Mouse (Mus musculus) CH12.LX (cell line): ENCODE measurements around the gene Itih4. TPM values are rescaled to one million over a fixed set of nuclear protein-coding genes. Genes with fewer than 3 reads are reported as not detected.

Source experiments
- DNase-seq: peaks from one replicate; pipeline ENCODE4 v3.0.0-alpha.2; 2013; ENCODE audit errors: extremely low read depth
- H3K27ac ChIP-seq: 2 replicates; pipeline ENCODE4 v1.5.1; 2012; ENCODE audit warnings: low read depth, mild to moderate bottlenecking, control low read depth, moderate library complexity; ENCODE audit not compliant: insufficient read depth
- H3K27me3 ChIP-seq: replicated peaks from 2 replicates; pipeline ENCODE3; 2012; ENCODE audit warnings: inconsistent platforms
- H3K36me3 ChIP-seq, 2 experiments: replicated peaks in 1 of 2; 2 replicates each; pipeline versions ENCODE3 to v1.6.1; 2012; ENCODE audit warnings: inconsistent platforms in 1 of 2, low read length in 1 of 2, mild to moderate bottlenecking in 1 of 2, mixed read lengths in 1 of 2, moderate library complexity in 1 of 2; ENCODE audit not compliant: control insufficient read depth in 1 of 2, insufficient read depth in 1 of 2
- H3K4me1 ChIP-seq, 2 experiments: 2 replicates each; pipeline ENCODE4 v1.6.1; 2012; ENCODE audit warnings: inconsistent platforms in 1 of 2, moderate library complexity in 1 of 2; ENCODE audit not compliant: insufficient read depth in 2 of 2, control insufficient read depth in 1 of 2
- H3K4me2 ChIP-seq: 2 replicates; pipeline ENCODE4 v1.6.1; 2012; ENCODE audit warnings: low read depth, mild to moderate bottlenecking, control low read depth; ENCODE audit not compliant: poor library complexity, insufficient read depth, severe bottlenecking
- H3K4me3 ChIP-seq, 3 experiments: fragments of 150-350 bp in 1 of 3; sonication (generic) in 1 of 3; replicated peaks in 1 of 3; 2 replicates each; pipeline versions ENCODE3 to v1.5.1; 2011 to 2012; ENCODE audit warnings: low read depth in 2 of 3, low read length in 2 of 3, mild to moderate bottlenecking in 2 of 3, moderate library complexity in 2 of 3, control low read depth in 1 of 3, improper control_type of control experiment in 1 of 3, inconsistent platforms in 1 of 3, mixed read lengths in 1 of 3; ENCODE audit not compliant: poor library complexity in 1 of 3
- H3K79me2 ChIP-seq: replicated peaks from 2 replicates; pipeline ENCODE4 v1.6.1; 2012; ENCODE audit warnings: mild to moderate bottlenecking, moderate library complexity; ENCODE audit not compliant: control insufficient read depth, poor library complexity, insufficient read depth, severe bottlenecking; ENCODE audit errors: extremely low read depth
- H3K9ac ChIP-seq: 2 replicates; pipeline ENCODE4 v1.6.1; 2012; ENCODE audit warnings: low read depth, mild to moderate bottlenecking, control low read depth, moderate library complexity; ENCODE audit not compliant: insufficient read depth
- H3K9me3 ChIP-seq: replicated peaks from 2 replicates; pipeline ENCODE3; 2012; ENCODE audit warnings: low read length, inconsistent platforms, mixed read lengths
- CHD1 ChIP-seq: IDR thresholded peaks from 2 replicates; pipeline ENCODE4 v1.6.1; 2012; ENCODE audit warnings: low read depth, low read length, improper control_type of control experiment, inconsistent platforms
- E2F4 ChIP-seq: IDR thresholded peaks from 2 replicates; pipeline ENCODE4 v1.6.1; 2011; ENCODE audit warnings: low read depth, low read length, improper control_type of control experiment; ENCODE audit not compliant: insufficient replicate concordance
- EP300 ChIP-seq: IDR thresholded peaks from 2 replicates; pipeline ENCODE4 v1.6.1; 2011; ENCODE audit warnings: low read length, improper control_type of control experiment
- GABPA ChIP-seq: IDR thresholded peaks from 2 replicates; pipeline ENCODE4 v1.6.1; 2012; ENCODE audit warnings: low read depth, low read length, improper control_type of control experiment, inconsistent platforms; ENCODE audit not compliant: insufficient replicate concordance
- IRF4 ChIP-seq: IDR thresholded peaks from 2 replicates; pipeline ENCODE4 v1.6.1; 2014; ENCODE audit warnings: low read depth, mild to moderate bottlenecking, inconsistent platforms, low read length, improper control_type of control experiment
- JUN ChIP-seq: IDR thresholded peaks from 2 replicates; pipeline ENCODE4 v1.6.1; 2011; ENCODE audit warnings: low read depth, mild to moderate bottlenecking, low read length, improper control_type of control experiment, moderate library complexity; ENCODE audit not compliant: insufficient read depth
- JUND ChIP-seq: conservative IDR thresholded peaks from 2 replicates; pipeline ENCODE4 v1.6.1; 2011; ENCODE audit warnings: low read depth, low read length, improper control_type of control experiment
- MAX ChIP-seq: IDR thresholded peaks from 2 replicates; pipeline ENCODE4 v1.6.1; 2011; ENCODE audit warnings: low read length, improper control_type of control experiment
- MEF2A ChIP-seq: IDR thresholded peaks from 2 replicates; pipeline ENCODE4 v1.6.1; 2014; ENCODE audit warnings: low read depth, mild to moderate bottlenecking, inconsistent platforms, low read length, improper control_type of control experiment, borderline replicate concordance
- MXI1 ChIP-seq: IDR thresholded peaks from 2 replicates; pipeline ENCODE4 v1.6.1; 2011; ENCODE audit warnings: mild to moderate bottlenecking, low read depth, low read length, improper control_type of control experiment
- MYC ChIP-seq: IDR thresholded peaks from 2 replicates; pipeline ENCODE4 v1.6.1; 2011; ENCODE audit warnings: low read depth, mild to moderate bottlenecking, improper control_type of control experiment, low read length
- PAX5 ChIP-seq: IDR thresholded peaks from 2 replicates; pipeline ENCODE4 v1.6.1; 2012; ENCODE audit warnings: low read length, inconsistent platforms, mixed read lengths
- POLR2A ChIP-seq: IDR thresholded peaks from 2 replicates; pipeline ENCODE4 v1.6.1; 2011; ENCODE audit warnings: low read depth, mild to moderate bottlenecking, improper control_type of control experiment, low read length
- RAD21 ChIP-seq: IDR thresholded peaks from 2 replicates; pipeline ENCODE4 v1.6.1; 2011; ENCODE audit warnings: low read depth, mild to moderate bottlenecking, low read length, improper control_type of control experiment, moderate library complexity
- TBP ChIP-seq: conservative IDR thresholded peaks from 2 replicates; pipeline ENCODE4 v1.6.1; 2011; ENCODE audit warnings: low read depth, low read length, improper control_type of control experiment
- TCF12 ChIP-seq: IDR thresholded peaks from 2 replicates; pipeline ENCODE4 v1.6.1; 2014; ENCODE audit warnings: low read depth, mild to moderate bottlenecking, inconsistent platforms, low read length, improper control_type of control experiment
- ZC3H11A ChIP-seq: IDR thresholded peaks from 2 replicates; pipeline ENCODE4 v1.6.1; 2012; ENCODE audit warnings: low read depth, mild to moderate bottlenecking, inconsistent platforms, low read length, improper control_type of control experiment
- ZMIZ1 ChIP-seq: IDR thresholded peaks from 2 replicates; pipeline ENCODE4 v1.6.1; 2012; ENCODE audit warnings: low read depth, mild to moderate bottlenecking, inconsistent platforms, low read length, improper control_type of control experiment
- ZNF384 ChIP-seq: IDR thresholded peaks from 2 replicates; pipeline ENCODE4 v1.6.1; 2012; ENCODE audit warnings: low read depth, low read length, improper control_type of control experiment, inconsistent platforms
- dilution Hi-C: fragments of 300-500 bp; cut with MboI; formaldehyde crosslinking; loops from 2 replicates; pipeline ENCODE4 v1.14.3; 2020; ENCODE audit warnings: low sequenced_read_pairs; ENCODE audit not compliant: extremely low pct_unique_long_range_greater_than_20kb, extremely low pct_ligation_motif_present
- in situ Hi-C: fragments of 300-500 bp; cut with MboI; formaldehyde crosslinking; loops from 3 replicates; pipeline ENCODE4 v1.14.3; 2019; ENCODE audit warnings: low sequenced_read_pairs, low pct_ligation_motif_present, low pct_unique_long_range_greater_than_20kb, mixed read lengths
- polyA plus RNA-seq: library from polyadenylated mRNA; unstranded; fragments of >175 nt; gene quantifications from 2 replicates; pipeline ENCODE4 v1.2.1, GENCODE M21; 2012; ENCODE audit warnings: low read depth; ENCODE audit not compliant: insufficient read length
- total RNA-seq, 2 experiments: library from RNA; depleted of rRNA; stranded (reverse); fragments of 300-350 nt in 1 of 2; fragments of >200 nt in 1 of 2; gene quantifications; 2 replicates each; pipeline ENCODE4 v1.2.3; 2012 to 2014

Itih4 gene
- total and polyA plus RNA-seq, 3 experiments, result not detected

- no peaks in the 10 kb centered on the region for H3K27me3 ChIP-seq
- H3K4me1 ChIP-seq, result peaks cover 0 to 8% of the 10 kb centered on the region in 2 experiments; a peak in 2 of 4 replicates
- H3K9me3 ChIP-seq, result no peaks in the 10 kb centered on the region
- no peaks in the 10 kb centered on the region for H3K79me2 ChIP-seq
- dilution Hi-C loops (no loop called here), in situ Hi-C loops (loop anchor here (5.0 kb wide), 1 partner anchor 178 kb away; no protein-coding TSS in a partner anchor)
- no peak for TF ChIP-seq MXI1
- no peak for TF ChIP-seq TBP
- no peak for TF ChIP-seq POLR2A
- TF ChIP-seq MEF2A, result no peak
- TF ChIP-seq MYC, result no peak
- no peak for TF ChIP-seq EP300
- TF ChIP-seq MAX, result no peak
- TF ChIP-seq JUND, result no peak
- no peak for TF ChIP-seq PAX5
- TF ChIP-seq TCF12, result no peak
- TF ChIP-seq IRF4, result no peak
- no peak for TF ChIP-seq E2F4
- no peak for TF ChIP-seq ZNF384
- no peak for TF ChIP-seq RAD21
- TF ChIP-seq ZMIZ1, result no peak
- no peak for TF ChIP-seq ZC3H11A
- TF ChIP-seq CHD1, result no peak
- no peak overlapping the region for H3K27ac ChIP-seq
- H3K9ac ChIP-seq, result no peak overlapping the region
- H3K4me3 ChIP-seq, result no peak overlapping the region
- peaks cover 49 to 96% of the 10 kb centered on the region in 2 experiments for H3K36me3 ChIP-seq
- DNase-seq, result no peak
- no peak overlapping the region for H3K4me2 ChIP-seq
These were observed 15.8 kb upstream of the Itih4 start for GRCm38 (mm10) chr14:30870206-30871147.

GRCm38 (mm10) chr14:30874095-30874700 lies 12.1 kb upstream of the Itih4 start:
- TF ChIP-seq GABPA, result no peak
- TF ChIP-seq RAD21, result no peak
- no peak for TF ChIP-seq JUN
- TF ChIP-seq, all 38 proteins: peak for 0
- dilution Hi-C loops, result no loop called here

More at GRCm38 (mm10) chr14:30874095-30874700, 12.1 kb upstream of the Itih4 start:
- Histone ChIP-seq H3K4me2 (no peak overlapping the region), H3K27me3 (no peaks in the 10 kb centered on the region), H3K9ac (no peak overlapping the region), H3K27ac (no peak overlapping the region), H3K9me3 (no peaks in the 10 kb centered on the region), H3K4me1 (peaks cover 0 to 3% of the 10 kb centered on the region in 2 experiments; a peak in 2 of 4 replicates), H3K36me3 (peaks cover 44 to 93% of the 10 kb centered on the region in 2 experiments), H3K4me3 (no peak overlapping the region), H3K79me2 (no peaks in the 10 kb centered on the region)
- DNase-seq, result no peak
- in situ Hi-C loops, result loop anchor here (5.0 kb wide), 1 partner anchor 182 kb away; no protein-coding TSS in a partner anchor
